15 mouse cellular contexts compared by ENCODE assay signal in genomic region chr6:92968216-92968615, GRCm38 (mm10). TPM values are rescaled to one million over a fixed set of nuclear protein-coding genes. Genes with fewer than 3 reads are reported as not detected.
DNase-seq lines count a peak whose midpoint lies in the region; ATAC-seq and TF ChIP-seq lines count a peak whose summit lies in the region.
"Had no signal": no experiment of that assay in that cellular context is flagged by ENCODE, and none has a peak within 500 bp of the region (broad histone marks: within the 10 kb centered on the region; RNA-seq: fewer than 3 reads in every experiment).

No protein-coding gene starts in this region.

- H3K9me3 ChIP-seq in kidney, embryonic 15.5 days (replicated peaks): no peaks in the 10 kb centered on the region
- H3K9me3 ChIP-seq in kidney, postnatal 0 days (replicated peaks; ENCODE audit: low read length): no peaks in the 10 kb centered on the region
- H3K9me3 ChIP-seq: hindbrain, embryonic 13.5 days had no signal

- H3K27me3 ChIP-seq in kidney, embryonic 15.5 days: no peaks in the 10 kb centered on the region
- no peaks in the 10 kb centered on the region for H3K27me3 ChIP-seq in kidney, postnatal 0 days (ENCODE audit: insufficient read depth, low read length)
- H3K27me3 ChIP-seq: hindbrain, embryonic 13.5 days had no signal

- H3K27ac ChIP-seq in kidney, embryonic 15.5 days: no peak overlapping the region
- no peak overlapping the region for H3K27ac ChIP-seq in kidney, postnatal 0 days
- H3K27ac ChIP-seq: forebrain, embryonic 10.5 days; hindbrain, embryonic 13.5 days; stomach, postnatal 0 days had no signal

- H3K4me2 ChIP-seq in kidney, embryonic 15.5 days: no peak overlapping the region
- no peak overlapping the region for H3K4me2 ChIP-seq in kidney, postnatal 0 days (ENCODE audit: low read length)
- H3K4me2 ChIP-seq: hindbrain, embryonic 13.5 days had no signal

- no peaks in the 10 kb centered on the region for H3K4me1 ChIP-seq in kidney, embryonic 15.5 days
- H3K4me1 ChIP-seq in kidney, postnatal 0 days (replicated peaks; ENCODE audit: insufficient read depth, low read length): no peaks in the 10 kb centered on the region; the same call in 1 of the 2 replicates
- H3K4me1 ChIP-seq: hindbrain, embryonic 13.5 days had no signal

- peak; percentile 14 for DNase-seq in embryo, embryonic 10.5 days (ENCODE audit: low spot score)
- no peak for DNase-seq in embryo, embryonic 10 days (ENCODE audit: low spot score)
- peak; percentile 58 for DNase-seq in kidney, adult 9 months
- peak; percentile 61 for DNase-seq in kidney, postnatal 0 days (ENCODE audit: low spot score)
- peak; percentile 71 for DNase-seq in lung, postnatal 36 days
- DNase-seq in ovary, postnatal 14 days (ENCODE audit: low spot score): no peak
- DNase-seq in layer of hippocampus, postnatal 25 days (ENCODE audit: extremely low spot score in 1 of 2, low spot score in 1 of 2): no peak
- DNase-seq: B cell, adult 2 months; left cerebral cortex, postnatal 4 days; thymus, postnatal 4 days had no signal

- H3K9ac ChIP-seq in kidney, embryonic 15.5 days: no peak overlapping the region
- no peak overlapping the region for H3K9ac ChIP-seq in kidney, postnatal 0 days (ENCODE audit: low read depth, low read length)
- H3K9ac ChIP-seq: hindbrain, embryonic 13.5 days had no signal

- WGBS in kidney, embryonic 15.5 days: 67% methylated on average over 3 of the region's 3 CpGs
- WGBS in kidney, postnatal 0 days: 70% methylated on average over 3 of the region's 3 CpGs

- no peaks in the 10 kb centered on the region for H3K36me3 ChIP-seq in kidney, embryonic 15.5 days
- H3K36me3 ChIP-seq in kidney, postnatal 0 days (ENCODE audit: insufficient read depth, low read length): no peaks in the 10 kb centered on the region
- H3K36me3 ChIP-seq: forebrain, embryonic 10.5 days; hindbrain, embryonic 13.5 days had no signal

- no peak for TF ChIP-seq CTCF in kidney, postnatal 0 days (IDR thresholded peaks at IDR 0.05; ENCODE audit: low read depth)

- ATAC-seq in kidney, embryonic 15.5 days (replicated peaks; ENCODE audit: low FRiP score): no peak
- ATAC-seq in kidney, postnatal 0 days (replicated peaks; ENCODE audit: low FRiP score, low read depth): no peak

- H3K4me3 ChIP-seq in kidney, embryonic 15.5 days (replicated peaks): no peak overlapping the region
- no peak overlapping the region for H3K4me3 ChIP-seq in kidney, postnatal 0 days (replicated peaks; ENCODE audit: low read depth, low read length)
- H3K4me3 ChIP-seq: forebrain, embryonic 10.5 days; hindbrain, embryonic 13.5 days had no signal

RNA-seq across cellular contexts. Expression of gene Adamts9, which starts 24.9 kb away (rescaled TPM):
- 13.2 and 14.2 TPM in 2 replicates for polyA plus RNA-seq in kidney, embryonic 15.5 days (2015; fragmentation: Nextera tagmentation; extraction: Ambion mirVana)
- polyA plus RNA-seq in kidney, postnatal 0 days (2015; fragmentation: Nextera tagmentation; extraction: Ambion mirVana): 7.6 and 7.9 TPM in 2 replicates
- total RNA-seq in layer of hippocampus, postnatal 25 days (2021): 1 to 10 TPM; 6.9 to 7.7 TPM
- total RNA-seq: MEL had no signal

Comparison
In these comparisons a context has a peak if more than half of its experiments do, and no peak if none do; other contexts are left out.
1. DNase-seq: peak in embryo, embryonic 10.5 days (single experiment), kidney, adult 9 months (single experiment), kidney, postnatal 0 days (single experiment) and lung, postnatal 36 days (single experiment); none in embryo, embryonic 10 days (single experiment), ovary, postnatal 14 days (single experiment) and layer of hippocampus, postnatal 25 days (0 of 2).